Mouse (Mus musculus) forebrain, postnatal 0 days (tissue): ENCODE results near the gene Brms1l. TPM values are rescaled to one million over a fixed set of nuclear protein-coding genes. Genes with fewer than 3 reads are reported as not detected.

Experiments
- ATAC-seq: fragments of 200-750 bp; cut with Nextera tagmentation; 2 replicates; pipeline ENCODE4 v1.8.0; 2017; ENCODE audit warnings: mild to moderate bottlenecking, moderate library complexity
- DNase-seq: peaks from one replicate; pipeline ENCODE4 v3.0.0-alpha.2; 2015
- H3K27ac ChIP-seq: fragments of 300-500 bp; sonication (generic); 2 replicates; pipeline ENCODE4 v1.5.1; 2014; ENCODE audit warnings: low read depth, mild to moderate bottlenecking, antibody characterized with exemption, low read length, moderate library complexity, mixed read lengths
- H3K27me3 ChIP-seq: fragments of 300-500 bp; sonication (generic); 2 replicates; pipeline ENCODE4 v1.6.1; 2014; ENCODE audit warnings: mild to moderate bottlenecking, low read length, mixed read lengths; ENCODE audit not compliant: insufficient read depth
- H3K36me3 ChIP-seq: fragments of 300-500 bp; sonication (generic); 2 replicates; pipeline ENCODE4 v1.6.1; 2014; ENCODE audit warnings: mild to moderate bottlenecking, moderate library complexity; ENCODE audit not compliant: insufficient read depth
- H3K4me1 ChIP-seq: fragments of 300-500 bp; sonication (generic); 2 replicates; pipeline ENCODE4 v1.6.1; 2014; ENCODE audit warnings: antibody characterized with exemption; ENCODE audit not compliant: insufficient read depth
- H3K4me2 ChIP-seq: fragments of 300-500 bp; sonication (generic); 2 replicates; pipeline ENCODE4 v1.6.1; 2014; ENCODE audit warnings: low read depth, mild to moderate bottlenecking, moderate library complexity
- H3K4me3 ChIP-seq: fragments of 300-500 bp; sonication (generic); 2 replicates; pipeline ENCODE4 v1.5.1; 2014; ENCODE audit warnings: low read depth, low read length, mixed read lengths
- H3K9ac ChIP-seq: fragments of 300-500 bp; sonication (generic); 2 replicates; pipeline ENCODE4 v1.6.1; 2014; ENCODE audit warnings: mild to moderate bottlenecking
- H3K9me3 ChIP-seq: fragments of 300-500 bp; sonication (generic); 2 replicates; pipeline ENCODE4 v1.6.1; 2016; ENCODE audit warnings: low read length
- CTCF ChIP-seq: sonication (generic); IDR thresholded peaks from 2 replicates; pipeline ENCODE4 v1.5.1; 2016; ENCODE audit warnings: antibody characterized with exemption, control low read depth, low read depth
- WGBS: fragments of 180-500 bp; shearing (Covaris S2); extraction: QIAGEN DNeasy Blood & Tissue Kit; methylation state at CpG from one replicate; pipeline ENCODE4 v1.1.7; 2014; 5-methylcytosine and 5-hydroxymethylcytosine counted together
- microRNA-seq, 2 experiments: library from miRNA; unstranded; fragments of <30 nt; microRNA quantifications; one replicate each; pipeline ENCODE4; 2016
- polyA plus RNA-seq: library from polyadenylated mRNA; unstranded; fragments of >200 nt; fragmentation: Nextera tagmentation; extraction: Ambion mirVana; gene quantifications from 2 replicates; pipeline ENCODE4 v1.2.1, GENCODE M21; 2015
- total RNA-seq: library from RNA; depleted of rRNA; stranded (reverse); fragments of >200 nt; gene quantifications from 2 replicates; pipeline ENCODE4 v1.2.3, GENCODE M21; 2014; rRNA removed

Brms1l gene
- total and polyA plus RNA-seq, 2 experiments from 2014 or later: 45.5 to 48.0 TPM

DNA sequence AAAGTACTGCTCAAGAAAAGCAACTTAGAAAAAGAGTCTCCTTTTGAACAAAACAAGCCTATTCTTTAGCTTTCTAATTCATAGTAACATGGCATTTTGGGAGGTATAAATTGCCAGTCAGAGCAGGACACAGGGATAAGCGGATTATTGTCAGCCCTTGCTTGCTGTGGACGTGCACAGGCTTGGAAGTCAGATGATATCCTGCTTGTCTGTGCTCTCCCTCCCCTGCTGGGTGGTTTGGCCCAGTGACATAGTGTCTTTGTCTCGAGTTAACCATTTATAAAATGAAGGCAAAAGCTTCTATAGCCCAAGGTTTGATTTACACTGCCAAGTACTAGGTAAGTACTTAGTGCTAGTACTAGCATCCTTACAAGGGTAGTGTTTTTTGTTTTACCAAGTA is 76.0 kb downstream of the Brms1l start:
- H3K27me3 ChIP-seq: no peaks in the 10 kb centered on the region
- no peaks in the 10 kb centered on the region for H3K36me3 ChIP-seq
- H3K9me3 ChIP-seq: no peaks in the 10 kb centered on the region
- H3K4me2 ChIP-seq: no peak overlapping the region
- DNase-seq (no peak), ATAC-seq (no peak)
- no peaks in the 10 kb centered on the region for H3K4me1 ChIP-seq
- no peak overlapping the region for H3K9ac ChIP-seq
- TF ChIP-seq CTCF: no peak
- no peak overlapping the region for H3K27ac ChIP-seq
- H3K4me3 ChIP-seq: no peak overlapping the region
- 19% methylated on average over 3 of the region's 3 CpGs for WGBS

DNA sequence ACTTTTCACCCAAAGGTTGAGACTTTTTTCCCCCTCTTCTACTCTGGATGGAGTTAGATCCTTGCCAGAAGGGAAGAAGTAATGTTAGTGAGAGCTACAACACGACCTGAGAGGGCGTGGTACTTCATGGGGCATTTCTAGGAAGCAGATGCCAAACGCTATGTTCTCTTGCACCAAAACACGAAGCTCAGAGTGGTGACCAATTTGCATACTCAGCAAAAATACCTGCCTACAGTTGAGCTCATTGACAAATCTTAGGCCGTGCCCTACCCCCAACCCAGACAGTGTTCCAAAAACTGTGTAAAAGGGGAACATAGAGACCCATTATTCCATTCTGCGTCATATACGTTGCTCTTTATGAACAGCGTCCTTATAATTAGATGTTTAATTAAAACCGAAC is 77.1 kb downstream of the Brms1l start:
- Histone ChIP-seq H3K27ac (no peak overlapping the region), H3K36me3 (no peaks in the 10 kb centered on the region), H3K4me1 (no peaks in the 10 kb centered on the region), H3K9me3 (no peaks in the 10 kb centered on the region), H3K4me2 (no peak overlapping the region), H3K9ac (no peak overlapping the region), H3K27me3 (no peaks in the 10 kb centered on the region), H3K4me3 (no peak overlapping the region)
- no peak for TF ChIP-seq CTCF
- DNase-seq (no peak), ATAC-seq (no peak)
- WGBS: 48% methylated on average over 9 of the region's 9 CpGs

DNA sequence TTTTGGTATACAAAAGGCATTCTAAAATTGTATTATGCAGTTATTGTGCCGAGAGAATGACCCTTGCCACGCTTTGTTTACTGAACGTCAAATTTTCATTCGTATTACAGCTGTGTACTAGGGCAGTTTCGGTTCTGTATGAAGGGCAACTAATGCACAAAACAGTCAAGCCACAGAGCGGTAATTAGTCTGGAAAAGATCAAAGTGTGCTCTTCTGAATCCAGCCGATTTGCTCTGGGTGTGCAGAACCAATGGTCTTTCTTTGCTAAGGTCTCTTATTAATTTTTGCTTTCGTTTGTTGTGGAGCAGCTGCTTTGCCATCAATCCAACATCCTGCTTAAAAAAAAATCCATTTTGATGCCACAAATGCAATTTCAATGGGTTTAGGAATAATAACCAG is 80.1 kb downstream of the Brms1l start:
- no peak overlapping the region for H3K4me3 ChIP-seq
- H3K27me3 ChIP-seq: no peaks in the 10 kb centered on the region
- H3K4me2 ChIP-seq: no peak overlapping the region
- no peak overlapping the region for H3K27ac ChIP-seq
- no peak for TF ChIP-seq CTCF
- WGBS: 17% methylated on average over 8 of the region's 8 CpGs
- no peaks in the 10 kb centered on the region for H3K36me3 ChIP-seq
- H3K9me3 ChIP-seq: no peaks in the 10 kb centered on the region
- H3K4me1 ChIP-seq: no peaks in the 10 kb centered on the region
- H3K9ac ChIP-seq: no peak overlapping the region
- no peak for DNase-seq
- ATAC-seq: no peak

DNA sequence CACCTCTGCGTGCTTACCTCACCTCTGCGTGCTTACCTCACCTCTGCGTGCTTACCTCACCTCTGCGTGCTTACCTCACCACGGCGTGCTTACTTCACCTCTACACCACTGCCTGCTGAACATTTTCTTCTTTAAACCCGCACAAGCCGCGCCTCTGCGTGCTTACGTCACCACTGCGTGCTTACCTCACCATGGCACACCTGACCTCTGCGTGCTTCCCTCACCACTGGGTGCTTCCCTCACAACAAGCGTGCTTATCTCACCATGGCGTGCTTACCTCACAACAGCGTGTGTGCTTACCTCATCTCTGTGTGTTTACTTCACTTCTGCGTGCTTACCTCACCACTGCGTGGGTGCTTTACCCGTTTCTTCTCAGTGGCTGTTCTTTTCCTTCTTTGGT is 80.9 kb downstream of the Brms1l start:
- Histone ChIP-seq H3K9ac (no peak overlapping the region), H3K27ac (no peak overlapping the region), H3K36me3 (no peaks in the 10 kb centered on the region), H3K27me3 (no peaks in the 10 kb centered on the region), H3K4me3 (no peak overlapping the region), H3K4me2 (no peak overlapping the region), H3K4me1 (no peaks in the 10 kb centered on the region), H3K9me3 (no peaks in the 10 kb centered on the region)
- ATAC-seq (no peak), DNase-seq (no peak)
- 94% methylated on average over 19 of the region's 19 CpGs for WGBS
- no peak for TF ChIP-seq CTCF

Small RNA genes lying within 50 kb of the gene (microRNA-seq; reads per million reads assigned to microRNA genes)
- 2.4 to 3.1 reads per million in 2 experiments for gene Gm23394

Other genes with a start within 250 kb of the Brms1l start
- gene Insm2, start 236.9 kb upstream of the Brms1l start, total RNA-seq: 0.85 and 3.7 TPM in 2 replicates
- 0.83 and 1.2 TPM in 2 replicates for gene Insm2, start 236.9 kb upstream of the Brms1l start, polyA plus RNA-seq
- gene Ralgapa1, start 15.2 kb upstream of the Brms1l start, total RNA-seq: 88.4 and 107 TPM in 2 replicates
- 9.9 and 14.8 TPM in 2 replicates for gene Ralgapa1, start 15.2 kb upstream of the Brms1l start, polyA plus RNA-seq